Mouse (Mus musculus) heart, adult 2 months (tissue): Measurements from ENCODE around the gene Gm3409.

ENCODE experiments used
- CTCF ChIP-seq: fragments of 200-600 bp; IDR thresholded peaks from 2 replicates; pipeline ENCODE4 v1.8.1; 2022; ENCODE audit warnings: antibody characterized with exemption, mild to moderate bottlenecking, moderate library complexity
- POLR2A ChIP-seq: fragments of 200-500 bp; IDR thresholded peaks from 2 replicates; pipeline ENCODE4 v1.6.1; 2011; ENCODE audit warnings: mild to moderate bottlenecking, low read depth, low read length, control low read depth; ENCODE audit not compliant: insufficient read depth

GRCm38 (mm10) chr5:146584478-146585306 is 47.2 kb downstream of the Gm3409 start, which contains the start of gene Gpr12:
- TF ChIP-seq CTCF (no peak), POLR2A (no peak)
